Mouse (Mus musculus): ENCODE results near the gene Gm17622. TPM values are rescaled to one million over a fixed set of nuclear protein-coding genes. Genes with fewer than 3 reads are reported as not detected.

Gene Gm17622
- total and polyA plus RNA-seq, 2 experiments from 2014 or later, result not detected

- WGBS, result 91% methylated on average over 9 of the region's 9 CpGs
- Histone ChIP-seq H3K36me3 (replicated peaks; ENCODE audit: control insufficient read depth, insufficient read depth, low read length) (0 out of 2 replicates have a peak, but pooled peaks cover 5% of the 10 kb centered on the region), H3K9me3 (replicated peaks; ENCODE audit: control insufficient read depth, low read length) (peaks cover 3% of the 10 kb centered on the region; the same call in 1 of the 2 replicates), H3K4me3 (ENCODE audit: low read depth, low read length) (no peak overlapping the region), H3K27ac (ENCODE audit: low read depth) (no peak overlapping the region), H3K4me2 (ENCODE audit: low read depth, low read length) (no peak overlapping the region), H3K27me3 (ENCODE audit: control insufficient read depth, insufficient read depth, low read length) (no peaks in the 10 kb centered on the region), H3K4me1 (ENCODE audit: control insufficient read depth, insufficient read depth) (no peaks in the 10 kb centered on the region), H3K9ac (replicated peaks; ENCODE audit: low read depth, low read length) (no peak overlapping the region)
- no peak for TF ChIP-seq EP300 (IDR thresholded peaks at IDR 0.05; ENCODE audit: low read depth)
- TF ChIP-seq CTCF (IDR thresholded peaks at IDR 0.05; ENCODE audit: low read depth), result no peak
- DNase-seq (ENCODE audit: low spot score) (no peak), ATAC-seq (ENCODE audit: insufficient read depth, low read depth) (no peak)
Measured at GRCm38 (mm10) chr13:96530064-96530463, 39.5 kb downstream of the Gm17622 start.

GRCm38 (mm10) chr13:96532176-96532575 is 41.6 kb downstream of the Gm17622 start:
- no peak overlapping the region for H3K4me3 ChIP-seq (ENCODE audit: low read depth, low read length)
- 0 out of 2 replicates have a peak, but pooled peaks cover 5% of the 10 kb centered on the region for H3K36me3 ChIP-seq (replicated peaks; ENCODE audit: control insufficient read depth, insufficient read depth, low read length)
- WGBS, result 84% methylated on average over 6 of the region's 6 CpGs
- no peak overlapping the region for H3K9ac ChIP-seq (replicated peaks; ENCODE audit: low read depth, low read length)
- no peak for TF ChIP-seq CTCF (IDR thresholded peaks at IDR 0.05; ENCODE audit: low read depth)
- no peak for TF ChIP-seq EP300 (IDR thresholded peaks at IDR 0.05; ENCODE audit: low read depth)
- no peak for DNase-seq (ENCODE audit: low spot score)
- peaks cover 3% of the 10 kb centered on the region; the same call in 1 of the 2 replicates for H3K9me3 ChIP-seq (replicated peaks; ENCODE audit: control insufficient read depth, low read length)
- no peak overlapping the region for H3K27ac ChIP-seq (ENCODE audit: low read depth)
- ATAC-seq (ENCODE audit: insufficient read depth, low read depth), result no peak
- H3K27me3 ChIP-seq (ENCODE audit: control insufficient read depth, insufficient read depth, low read length), result no peaks in the 10 kb centered on the region
- H3K4me1 ChIP-seq (ENCODE audit: control insufficient read depth, insufficient read depth), result no peaks in the 10 kb centered on the region
- no peak overlapping the region for H3K4me2 ChIP-seq (ENCODE audit: low read depth, low read length)

DNA sequence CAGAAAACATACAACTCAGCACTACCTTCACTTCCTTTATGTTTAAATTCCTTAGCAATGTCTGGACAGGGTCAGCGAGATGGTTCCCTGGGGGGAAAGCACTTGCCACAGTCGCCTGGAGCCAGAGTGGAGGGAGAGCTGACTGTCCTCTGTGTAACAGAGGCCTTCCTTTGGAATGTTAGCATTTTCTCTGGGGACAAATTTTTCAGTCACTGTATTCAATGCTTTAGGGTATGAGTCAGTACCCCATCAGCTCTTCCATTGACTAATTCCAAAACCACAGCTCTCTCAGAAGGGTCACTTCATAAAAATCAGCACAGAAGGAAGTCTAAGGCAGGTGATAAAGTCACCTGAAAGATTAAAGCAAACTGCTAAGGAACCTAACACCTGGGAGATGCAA is 43.2 kb downstream of the Gm17622 start:
- no peak overlapping the region for H3K9ac ChIP-seq (replicated peaks; ENCODE audit: low read depth, low read length)
- no peaks in the 10 kb centered on the region for H3K27me3 ChIP-seq (ENCODE audit: control insufficient read depth, insufficient read depth, low read length)
- no peak for DNase-seq (ENCODE audit: low spot score)
- no peak for TF ChIP-seq CTCF (IDR thresholded peaks at IDR 0.05; ENCODE audit: low read depth)
- no peak for TF ChIP-seq EP300 (IDR thresholded peaks at IDR 0.05; ENCODE audit: low read depth)
- peaks cover 3% of the 10 kb centered on the region; the same call in 1 of the 2 replicates for H3K9me3 ChIP-seq (replicated peaks; ENCODE audit: control insufficient read depth, low read length)
- no peak for ATAC-seq (ENCODE audit: insufficient read depth, low read depth)
- 0 out of 2 replicates have a peak, but pooled peaks cover 5% of the 10 kb centered on the region for H3K36me3 ChIP-seq (replicated peaks; ENCODE audit: control insufficient read depth, insufficient read depth, low read length)
- no peak overlapping the region for H3K27ac ChIP-seq (ENCODE audit: low read depth)
- no peak overlapping the region for H3K4me2 ChIP-seq (ENCODE audit: low read depth, low read length)
- H3K4me1 ChIP-seq (ENCODE audit: control insufficient read depth, insufficient read depth), result no peaks in the 10 kb centered on the region
- no peak overlapping the region for H3K4me3 ChIP-seq (ENCODE audit: low read depth, low read length)
- 60% methylated on average over 2 of the region's 2 CpGs for WGBS

DNA sequence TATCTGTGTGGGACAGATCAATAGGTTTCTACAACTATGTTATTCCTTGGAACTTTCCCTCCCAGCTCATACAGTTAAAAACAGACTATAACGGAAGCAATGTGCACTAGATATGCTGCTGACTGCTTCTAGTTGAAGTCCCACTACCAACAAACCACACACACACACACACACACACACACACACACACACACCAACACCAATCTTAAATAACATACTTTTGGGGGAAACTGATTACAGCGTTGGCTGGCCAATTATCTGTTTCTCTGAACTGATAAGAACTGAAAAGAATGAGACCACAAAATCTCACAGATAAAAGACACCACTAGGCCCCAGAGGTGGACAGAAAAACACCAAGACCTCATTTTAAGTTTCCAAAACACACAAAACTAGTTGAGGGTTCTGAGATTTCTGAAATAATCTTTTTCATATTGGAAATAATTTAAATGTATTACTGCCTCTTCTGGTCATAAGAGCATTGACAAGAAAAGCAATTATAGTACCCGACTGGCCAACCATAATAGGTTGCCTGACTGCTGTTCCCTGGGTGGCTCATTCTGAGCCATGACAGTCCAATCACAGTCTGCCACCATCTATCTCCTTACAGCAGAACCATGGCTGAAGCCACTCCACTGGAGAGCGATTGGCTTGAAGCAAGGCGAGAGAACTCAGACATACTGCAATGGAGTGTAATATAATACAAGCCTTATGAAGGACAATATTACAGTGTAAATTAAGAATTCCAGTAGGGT is 46.5 kb downstream of the Gm17622 start:
- Histone ChIP-seq H3K36me3 (replicated peaks; ENCODE audit: control insufficient read depth, insufficient read depth, low read length) (no peaks in the 10 kb centered on the region), H3K9me3 (replicated peaks; ENCODE audit: control insufficient read depth, low read length) (no peaks in the 10 kb centered on the region), H3K4me1 (ENCODE audit: control insufficient read depth, insufficient read depth) (peaks cover 10% of the 10 kb centered on the region), H3K9ac (replicated peaks; ENCODE audit: low read depth, low read length) (no peak overlapping the region), H3K4me3 (ENCODE audit: low read depth, low read length) (no peak overlapping the region), H3K27me3 (ENCODE audit: control insufficient read depth, insufficient read depth, low read length) (no peaks in the 10 kb centered on the region), H3K4me2 (ENCODE audit: low read depth, low read length) (no peak overlapping the region), H3K27ac (ENCODE audit: low read depth) (no peak overlapping the region)
- TF ChIP-seq CTCF (IDR thresholded peaks at IDR 0.05; ENCODE audit: low read depth), result no peak
- TF ChIP-seq EP300 (IDR thresholded peaks at IDR 0.05; ENCODE audit: low read depth), result no peak
- DNase-seq (ENCODE audit: low spot score) (no peak), ATAC-seq (ENCODE audit: insufficient read depth, low read depth) (no peak)
- WGBS, result 59% methylated on average over 5 of the region's 5 CpGs

DNA sequence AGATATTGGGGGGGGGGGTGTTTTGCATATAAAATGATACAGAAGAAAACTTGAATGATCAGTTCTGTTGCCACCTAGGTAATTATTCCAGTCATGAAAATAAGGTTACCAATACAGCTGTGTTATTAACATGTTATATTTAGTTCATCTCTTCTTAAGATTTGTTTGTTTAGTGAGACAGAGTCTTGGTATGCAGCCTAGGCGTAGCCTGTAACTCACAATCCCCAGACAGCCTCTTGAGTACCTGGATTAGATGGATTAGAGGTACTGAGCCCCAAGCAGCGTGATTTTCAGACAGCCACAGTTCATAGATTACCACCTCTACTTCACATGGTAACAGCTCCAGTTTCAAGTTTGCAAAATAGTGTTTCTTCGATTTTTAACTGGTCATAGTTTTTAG is 47.6 kb downstream of the Gm17622 start:
- Histone ChIP-seq H3K4me2 (ENCODE audit: low read depth, low read length) (no peak overlapping the region), H3K27ac (ENCODE audit: low read depth) (no peak overlapping the region), H3K36me3 (replicated peaks; ENCODE audit: control insufficient read depth, insufficient read depth, low read length) (no peaks in the 10 kb centered on the region), H3K9ac (replicated peaks; ENCODE audit: low read depth, low read length) (no peak overlapping the region), H3K9me3 (replicated peaks; ENCODE audit: control insufficient read depth, low read length) (no peaks in the 10 kb centered on the region), H3K4me3 (ENCODE audit: low read depth, low read length) (no peak overlapping the region), H3K27me3 (ENCODE audit: control insufficient read depth, insufficient read depth, low read length) (no peaks in the 10 kb centered on the region), H3K4me1 (ENCODE audit: control insufficient read depth, insufficient read depth) (peaks cover 10% of the 10 kb centered on the region)
- no peak for DNase-seq (ENCODE audit: low spot score)
- TF ChIP-seq EP300 (IDR thresholded peaks at IDR 0.05; ENCODE audit: low read depth), result no peak
- 68% methylated on average over 3 of the region's 3 CpGs for WGBS
- no peak for ATAC-seq (ENCODE audit: insufficient read depth, low read depth)

Other genes with a start within 250 kb of the Gm17622 start
- 7.9 and 10.6 TPM in 2 replicates for gene Poc5, start 102.4 kb upstream of the Gm17622 start, total RNA-seq (2014; rRNA removed; ENCODE audit: low replicate concordance)
- 5.7 and 7.8 TPM in 2 replicates for gene Poc5, start 102.4 kb upstream of the Gm17622 start, polyA plus RNA-seq (2015; fragmentation: Nextera tagmentation; extraction: Ambion mirVana)
- gene Ankdd1b, start 19.5 kb upstream of the Gm17622 start, total RNA-seq (2014; rRNA removed; ENCODE audit: low replicate concordance), result 0.88 and 5.4 TPM in 2 replicates
- 0.81 and 1.2 TPM in 2 replicates for gene Ankdd1b, start 19.5 kb upstream of the Gm17622 start, polyA plus RNA-seq (2015; fragmentation: Nextera tagmentation; extraction: Ambion mirVana)
- 3.6 and 6.5 TPM in 2 replicates for gene Polk, start 51.8 kb downstream of the Gm17622 start, total RNA-seq (2014; rRNA removed; ENCODE audit: low replicate concordance)
- 2.8 and 3.3 TPM in 2 replicates for gene Polk, start 51.8 kb downstream of the Gm17622 start, polyA plus RNA-seq (2015; fragmentation: Nextera tagmentation; extraction: Ambion mirVana)
- 25.2 and 37.5 TPM in 2 replicates for gene Col4a3bp, start 51.9 kb downstream of the Gm17622 start, total RNA-seq (2014; rRNA removed; ENCODE audit: low replicate concordance)
- gene Col4a3bp, start 51.9 kb downstream of the Gm17622 start, polyA plus RNA-seq (2015; fragmentation: Nextera tagmentation; extraction: Ambion mirVana), result 6.5 and 6.8 TPM in 2 replicates
- 19.8 and 48.7 TPM in 2 replicates for gene Hmgcr, start 180.2 kb downstream of the Gm17622 start, total RNA-seq (2014; rRNA removed; ENCODE audit: low replicate concordance)
- 10.6 and 13.8 TPM in 2 replicates for gene Hmgcr, start 180.2 kb downstream of the Gm17622 start, polyA plus RNA-seq (2015; fragmentation: Nextera tagmentation; extraction: Ambion mirVana)

Data from heart, postnatal 0 days (tissue).